Mouse (Mus musculus) heart, postnatal 0 days (tissue): ENCODE data around the gene Tcf3.

Experiments used
- CTCF ChIP-seq: IDR thresholded peaks from 2 replicates; pipeline ENCODE4 v1.5.1; 2016; ENCODE audit warnings: antibody characterized with exemption, control low read depth, low read depth
- EP300 ChIP-seq: IDR thresholded peaks from 2 replicates; pipeline ENCODE4 v1.6.1; 2016; ENCODE audit warnings: antibody characterized with exemption, low read depth

DNA sequence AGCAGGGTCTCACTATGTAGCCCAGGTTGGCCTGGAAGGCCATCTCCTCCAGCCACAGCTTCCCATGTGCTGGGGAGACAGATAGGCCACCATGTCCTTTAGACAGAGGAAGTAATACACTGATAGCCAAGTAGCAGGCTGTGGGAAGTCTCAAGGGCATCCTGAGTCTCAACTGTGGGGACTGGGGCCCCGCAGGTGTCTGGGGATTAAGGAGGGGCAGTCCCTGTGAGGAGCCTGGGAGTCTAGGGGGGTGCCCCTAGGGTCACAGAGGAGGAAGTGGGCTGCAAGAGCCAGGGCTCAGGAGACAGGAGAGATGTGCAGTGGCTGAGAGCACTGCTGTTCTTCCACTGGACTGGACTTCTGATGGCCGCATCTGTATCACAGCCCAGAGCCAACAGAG, 9.5 kb upstream of the Tcf3 start:
- TF ChIP-seq EP300 (no peak), CTCF (no peak)
